Mouse (Mus musculus) heart, embryonic 13.5 days (tissue): Measurements from ENCODE around the gene Fhit. TPM values are rescaled to one million over a fixed set of nuclear protein-coding genes. Genes with fewer than 3 reads are reported as not detected.

Source experiments
- ATAC-seq: fragments of 200-750 bp; cut with Nextera tagmentation; 2 replicates; pipeline ENCODE4 v1.8.0; 2017; ENCODE audit warnings: moderate TSS enrichment; ENCODE audit not compliant: insufficient number of reproducible peaks, low FRiP score, low TSS enrichment; ENCODE audit errors: extremely low read depth
- H3K27ac ChIP-seq: fragments of 300-500 bp; sonication (generic); replicated peaks from 2 replicates; pipeline ENCODE4 v1.5.1; 2015; ENCODE audit warnings: moderate library complexity, mild to moderate bottlenecking, inconsistent platforms
- H3K27me3 ChIP-seq: fragments of 300-500 bp; sonication (generic); replicated peaks from 2 replicates; pipeline ENCODE4 v1.6.1; 2015; ENCODE audit warnings: mild to moderate bottlenecking, inconsistent platforms
- H3K36me3 ChIP-seq: fragments of 300-500 bp; sonication (generic); 2 replicates; pipeline ENCODE4 v1.6.1; 2015; ENCODE audit warnings: mild to moderate bottlenecking, inconsistent platforms
- H3K4me1 ChIP-seq: fragments of 300-500 bp; sonication (generic); 2 replicates; pipeline ENCODE4 v1.6.1; 2015; ENCODE audit warnings: inconsistent platforms
- H3K4me2 ChIP-seq: fragments of 300-500 bp; sonication (generic); 2 replicates; pipeline ENCODE4 v1.6.1; 2015; ENCODE audit warnings: inconsistent platforms, mild to moderate bottlenecking, moderate library complexity
- H3K4me3 ChIP-seq: fragments of 300-500 bp; sonication (generic); 2 replicates; pipeline ENCODE4 v1.5.1; 2015; ENCODE audit warnings: moderate library complexity, mild to moderate bottlenecking, inconsistent platforms
- H3K9ac ChIP-seq: fragments of 300-500 bp; sonication (generic); 2 replicates; pipeline ENCODE4 v1.6.1; 2015; ENCODE audit warnings: inconsistent platforms, mild to moderate bottlenecking, moderate library complexity
- H3K9me3 ChIP-seq: fragments of 300-500 bp; sonication (generic); 2 replicates; pipeline ENCODE4 v1.6.1; 2016; ENCODE audit warnings: inconsistent platforms
- WGBS: fragments of 180-500 bp; shearing (Covaris S2); methylation state at CpG from one replicate; pipeline ENCODE4 v1.1.7; 2015; ENCODE audit warnings: mixed read lengths; 5-methylcytosine and 5-hydroxymethylcytosine counted together
- polyA plus RNA-seq: library from polyadenylated mRNA; unstranded; fragments of >200 nt; fragmentation: Nextera tagmentation; extraction: Ambion mirVana; gene quantifications from 2 replicates; pipeline ENCODE4 v1.2.1, GENCODE M21; 2015

Fhit gene
- polyA plus RNA-seq, 1 experiment from 2014 or later = 4.4 TPM

DNA sequence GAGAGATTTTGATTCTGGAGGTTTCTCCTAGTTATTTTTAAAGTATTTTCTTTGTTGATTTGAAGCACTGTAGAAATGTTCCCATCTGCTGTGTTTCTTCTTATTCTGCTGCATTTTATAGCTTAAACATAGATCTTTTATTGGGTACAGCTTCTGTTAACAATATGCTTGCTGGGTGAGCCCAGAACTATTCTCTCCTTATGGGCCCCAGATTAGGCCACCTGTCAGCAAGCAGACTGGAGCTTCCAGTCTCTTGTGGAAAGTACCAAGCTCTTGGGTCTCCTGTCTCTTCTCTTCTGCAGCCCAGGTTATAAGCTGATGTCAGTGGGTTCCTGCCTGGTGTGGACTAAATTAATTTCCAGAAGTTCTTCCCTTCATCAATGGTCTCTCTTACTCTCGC, 1513.4 kb downstream of the Fhit start:
- no peak overlapping the region for H3K4me2 ChIP-seq
- H3K27me3 ChIP-seq = no peaks in the 10 kb centered on the region
- H3K9me3 ChIP-seq = no peaks in the 10 kb centered on the region
- WGBS = 85% methylated on average over 1 of the region's 1 CpGs
- no peak overlapping the region for H3K4me3 ChIP-seq
- H3K27ac ChIP-seq = no peak overlapping the region
- H3K4me1 ChIP-seq = no peaks in the 10 kb centered on the region
- ATAC-seq = no peak
- H3K36me3 ChIP-seq = no peaks in the 10 kb centered on the region
- no peak overlapping the region for H3K9ac ChIP-seq

DNA sequence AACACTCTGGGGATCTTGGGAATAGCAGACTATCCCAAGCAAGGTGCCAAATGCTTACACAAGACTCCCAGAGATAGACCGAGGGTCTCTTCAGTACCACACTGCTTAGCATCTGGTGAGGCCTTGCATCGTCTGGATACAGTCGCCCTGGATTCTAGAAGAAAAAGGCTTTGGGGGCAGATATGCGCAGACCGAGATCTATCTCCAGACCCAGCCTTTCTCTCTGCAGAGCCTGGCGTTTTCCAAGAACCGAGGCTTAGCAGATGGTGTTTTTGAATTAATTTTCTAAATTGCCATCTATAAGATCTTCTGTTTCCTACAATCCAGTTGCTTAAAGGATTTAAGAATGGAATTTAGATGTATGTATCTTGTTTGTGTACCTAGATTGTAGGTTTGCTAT, 1515.6 kb downstream of the Fhit start:
- Histone ChIP-seq H3K4me1 (peaks cover 9% of the 10 kb centered on the region), H3K27me3 (no peaks in the 10 kb centered on the region), H3K4me3 (no peak overlapping the region), H3K27ac (no peak overlapping the region), H3K9me3 (no peaks in the 10 kb centered on the region), H3K4me2 (no peak overlapping the region), H3K36me3 (no peaks in the 10 kb centered on the region), H3K9ac (no peak overlapping the region)
- ATAC-seq = no peak
- 83% methylated on average over 7 of the region's 7 CpGs for WGBS

DNA sequence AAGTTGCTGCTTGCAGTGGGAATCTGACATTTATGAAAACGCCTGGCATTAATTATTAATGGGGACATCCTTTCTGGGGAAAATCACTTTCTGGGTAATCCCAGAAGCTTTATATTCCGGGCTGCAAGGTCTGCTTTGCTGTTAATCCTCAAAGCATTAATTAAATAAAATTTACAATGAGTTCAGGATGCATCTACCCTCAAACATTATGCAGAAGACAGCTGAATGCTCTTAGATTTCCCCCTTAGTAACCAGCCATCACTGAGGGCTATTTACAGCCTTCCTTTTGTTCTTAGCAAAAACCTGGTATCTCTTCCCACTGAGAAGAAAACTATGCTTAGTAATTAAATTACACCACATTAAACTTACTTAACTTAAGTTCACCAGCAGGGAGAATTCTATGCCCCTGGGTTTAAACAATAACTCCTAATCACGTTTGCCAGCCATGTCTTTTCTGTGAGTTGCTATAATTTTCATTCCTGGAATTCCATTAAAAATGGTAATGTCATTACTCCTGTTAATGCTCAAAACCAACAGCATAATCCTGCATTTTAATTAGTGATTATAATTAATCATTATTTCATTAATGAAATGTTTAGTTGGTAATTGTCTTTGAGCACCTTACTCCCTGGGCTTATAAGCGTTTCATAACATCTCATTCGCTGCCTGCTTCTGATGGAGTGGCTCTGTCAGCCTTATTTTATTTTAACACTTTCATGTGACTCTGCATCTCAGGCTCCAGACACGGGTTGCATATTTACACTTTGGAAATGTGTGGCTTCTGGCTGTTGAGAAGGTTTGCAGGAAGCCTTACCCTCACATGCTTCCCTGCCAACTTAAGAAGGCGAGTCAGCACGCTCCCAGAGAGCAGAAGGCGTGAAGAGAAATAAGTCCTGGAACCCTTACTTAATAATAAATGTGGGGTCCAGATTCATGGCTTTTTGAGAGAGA, 1517.3 kb downstream of the Fhit start:
- H3K27ac ChIP-seq = no peak overlapping the region
- WGBS = 54% methylated on average over 9 of the region's 9 CpGs
- H3K4me3 ChIP-seq = no peak overlapping the region
- peaks cover 9% of the 10 kb centered on the region for H3K4me1 ChIP-seq
- no peak for ATAC-seq
- no peak overlapping the region for H3K9ac ChIP-seq
- no peaks in the 10 kb centered on the region for H3K36me3 ChIP-seq
- H3K9me3 ChIP-seq = no peaks in the 10 kb centered on the region
- H3K27me3 ChIP-seq = no peaks in the 10 kb centered on the region
- H3K4me2 ChIP-seq = no peak overlapping the region

DNA sequence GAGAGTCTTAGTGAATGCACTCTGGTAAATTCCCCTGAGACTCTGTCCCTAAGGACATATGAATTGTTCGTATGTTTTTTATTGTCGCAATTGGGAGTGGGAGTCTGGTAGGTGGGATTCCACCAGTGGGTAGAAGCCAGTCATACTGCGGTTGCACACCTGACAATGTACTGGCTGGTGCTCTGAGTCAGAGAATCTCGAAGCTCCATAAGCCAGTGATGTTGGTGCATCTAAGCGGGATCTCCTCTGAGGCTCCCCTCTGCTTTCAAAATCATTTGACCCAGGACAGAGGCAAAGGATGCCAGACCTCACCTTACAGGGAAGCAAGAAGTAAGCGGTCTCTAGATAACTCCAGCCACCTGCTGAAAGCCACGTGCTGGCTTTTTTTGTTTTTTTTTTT, 1518.1 kb downstream of the Fhit start:
- H3K27me3 ChIP-seq = no peaks in the 10 kb centered on the region
- peaks cover 9% of the 10 kb centered on the region for H3K4me1 ChIP-seq
- 80% methylated on average over 7 of the region's 7 CpGs for WGBS
- H3K4me2 ChIP-seq = no peak overlapping the region
- ATAC-seq = no peak
- no peak overlapping the region for H3K4me3 ChIP-seq
- H3K9me3 ChIP-seq = no peaks in the 10 kb centered on the region
- H3K36me3 ChIP-seq = no peaks in the 10 kb centered on the region
- no peak overlapping the region for H3K27ac ChIP-seq
- no peak overlapping the region for H3K9ac ChIP-seq

DNA sequence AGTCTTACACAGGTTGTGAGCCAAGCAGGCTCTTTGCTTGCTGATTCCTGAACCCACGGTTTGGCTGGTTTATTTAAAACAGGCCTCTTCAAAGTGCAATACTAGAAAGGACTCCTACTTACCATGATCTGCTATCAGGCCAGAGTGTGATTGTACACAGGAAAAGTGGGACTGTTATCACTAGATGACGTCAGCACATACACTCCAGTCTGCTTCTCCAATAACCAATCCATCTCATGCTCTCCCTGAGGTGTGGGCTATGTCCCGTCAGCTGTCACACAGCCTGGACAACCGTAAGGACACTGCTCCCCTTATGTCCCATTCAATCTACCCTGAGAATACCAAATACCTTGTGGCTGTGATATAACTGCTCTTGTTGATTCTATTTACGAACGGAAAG, 1519.2 kb downstream of the Fhit start:
- no peak for ATAC-seq

DNA sequence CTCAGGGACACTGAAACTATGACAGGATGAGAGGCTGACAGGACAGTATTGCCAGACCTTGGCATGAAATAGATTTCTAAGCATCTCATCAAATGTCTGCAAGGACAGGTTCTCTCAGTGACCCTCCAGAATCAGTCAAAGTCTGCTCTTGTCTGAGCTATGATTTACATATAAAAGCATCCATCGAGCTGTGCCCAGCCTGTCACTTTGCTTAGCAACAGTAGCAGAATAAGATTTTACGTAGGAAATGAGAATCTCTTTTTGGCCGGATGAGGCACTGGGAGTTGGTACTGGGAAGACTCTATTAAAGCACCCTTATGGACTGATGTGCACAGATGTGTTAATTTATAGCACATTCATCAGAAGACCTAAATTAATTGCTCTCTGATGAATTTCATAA, 1519.8 kb downstream of the Fhit start:
- 77% methylated on average over 3 of the region's 3 CpGs for WGBS
- no peaks in the 10 kb centered on the region for H3K27me3 ChIP-seq

More for the DNA sequence above, 1519.2 kb downstream of the Fhit start:
- H3K4me1 ChIP-seq = peaks cover 9% of the 10 kb centered on the region
- no peak overlapping the region for H3K4me2 ChIP-seq
- no peak overlapping the region for H3K27ac ChIP-seq
- H3K9ac ChIP-seq = no peak overlapping the region
- H3K4me3 ChIP-seq = no peak overlapping the region
- WGBS = 25% methylated on average over 6 of the region's 6 CpGs
- H3K36me3 ChIP-seq = no peaks in the 10 kb centered on the region
- H3K27me3 ChIP-seq = no peaks in the 10 kb centered on the region
- no peaks in the 10 kb centered on the region for H3K9me3 ChIP-seq

DNA sequence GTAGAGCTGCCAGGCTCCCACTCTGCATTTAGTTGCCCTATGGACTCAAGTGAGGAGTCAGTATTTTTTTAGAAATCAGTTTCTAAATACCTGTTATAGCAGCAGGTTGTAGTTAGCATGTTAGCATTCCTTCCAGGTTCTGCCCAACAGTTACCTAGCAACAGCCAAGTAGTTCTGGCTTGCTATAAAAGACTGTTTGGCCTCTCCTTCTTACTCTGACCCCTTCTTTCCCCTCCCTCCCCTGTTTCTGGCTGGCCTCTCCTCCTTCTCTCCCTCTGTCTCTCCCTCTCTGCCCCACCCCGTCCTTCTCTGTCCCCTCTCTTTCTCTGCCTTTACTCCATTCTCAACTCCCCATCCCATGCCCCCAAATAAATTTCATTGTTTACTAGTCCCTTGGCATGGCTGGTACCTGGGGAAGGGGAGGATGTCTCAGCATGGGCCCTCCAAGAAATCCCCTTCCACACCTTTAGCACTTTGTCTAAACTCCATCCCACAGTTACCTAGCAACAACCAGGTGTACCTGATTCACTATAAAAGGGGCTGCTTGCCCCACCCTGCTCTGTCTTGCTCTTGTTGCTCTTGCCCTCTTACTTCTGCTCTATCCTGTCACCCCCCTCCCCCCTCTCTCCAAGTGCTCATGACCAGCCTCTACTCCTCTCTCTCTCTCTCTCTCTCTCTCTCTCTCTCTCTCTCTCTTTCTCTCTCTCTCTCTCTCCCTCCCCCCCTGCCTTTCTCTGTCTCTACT, 1527.4 kb downstream of the Fhit start:
- Histone ChIP-seq H3K4me2 (no peak overlapping the region), H3K27me3 (no peaks in the 10 kb centered on the region), H3K9ac (no peak overlapping the region), H3K27ac (no peak overlapping the region), H3K4me1 (no peaks in the 10 kb centered on the region), H3K36me3 (no peaks in the 10 kb centered on the region), H3K9me3 (no peaks in the 10 kb centered on the region), H3K4me3 (no peak overlapping the region)
- WGBS = 48% methylated on average over 1 of the region's 1 CpGs
- no peak for ATAC-seq

More for the DNA sequence above, 1519.8 kb downstream of the Fhit start:
- H3K4me2 ChIP-seq = no peak overlapping the region
- H3K27ac ChIP-seq = no peak overlapping the region
- no peak overlapping the region for H3K4me3 ChIP-seq
- peaks cover 9% of the 10 kb centered on the region for H3K4me1 ChIP-seq
- no peak overlapping the region for H3K9ac ChIP-seq
- ATAC-seq = no peak
- H3K36me3 ChIP-seq = no peaks in the 10 kb centered on the region
- no peaks in the 10 kb centered on the region for H3K9me3 ChIP-seq

DNA sequence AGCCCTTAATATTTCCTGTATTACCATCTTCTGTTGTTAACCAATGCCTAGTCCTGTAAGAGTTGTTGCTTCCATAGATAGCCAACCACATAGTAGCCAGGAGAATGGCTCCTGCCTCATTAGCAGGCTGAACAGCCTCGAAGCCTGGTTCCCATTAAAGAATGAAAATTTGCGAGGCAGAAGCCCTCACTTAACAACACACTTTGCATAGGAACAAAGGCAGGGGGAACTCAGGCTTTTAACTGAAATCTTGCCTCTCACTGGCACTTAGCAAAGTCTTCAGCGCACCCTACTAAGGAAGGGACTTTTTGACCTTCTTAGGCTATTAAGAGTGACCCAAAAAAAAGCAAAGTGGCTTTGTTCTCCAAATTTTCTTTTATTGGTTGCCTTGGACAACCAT, 1529.3 kb downstream of the Fhit start:
- no peaks in the 10 kb centered on the region for H3K27me3 ChIP-seq

DNA sequence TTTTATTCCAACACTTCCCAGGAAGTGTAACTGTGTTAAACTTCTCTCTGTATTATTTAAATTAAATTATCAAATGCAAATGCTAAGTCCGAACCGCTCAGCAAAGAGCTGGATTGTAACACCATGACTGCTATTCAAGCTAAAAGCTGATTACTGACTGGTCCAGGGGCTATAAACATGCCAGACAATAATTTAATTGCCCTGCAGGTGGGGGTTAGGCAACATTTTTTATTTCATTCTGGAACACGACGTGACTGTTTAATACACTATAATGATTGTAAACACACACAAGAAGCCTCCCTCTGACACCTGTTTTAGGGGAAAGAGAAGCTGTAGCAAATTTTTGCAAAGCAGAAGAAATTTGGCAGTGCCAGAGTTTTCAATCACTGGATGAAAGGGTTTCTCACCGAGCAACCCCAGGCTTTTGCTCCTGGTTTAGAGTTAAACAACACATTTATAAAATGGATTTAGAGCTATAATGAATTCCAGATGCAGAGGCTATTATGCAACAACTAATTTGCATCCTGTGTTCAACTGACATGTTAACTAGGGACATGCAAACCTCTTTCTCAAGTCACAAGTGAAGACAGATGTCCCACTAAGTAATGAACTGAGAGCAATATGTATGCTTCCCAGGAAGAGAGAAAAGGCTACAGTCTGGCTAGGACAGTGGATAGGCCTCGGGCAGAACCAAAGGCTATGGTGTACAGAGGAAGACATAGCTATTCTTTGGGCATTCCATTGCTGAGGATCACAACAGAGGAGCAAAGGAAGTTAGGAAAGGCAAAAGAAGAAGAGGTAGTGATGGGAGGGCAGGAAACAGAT, 1538.4 kb downstream of the Fhit start:
- 0 out of 2 replicates have a peak, but pooled peaks cover 4% of the 10 kb centered on the region for H3K4me1 ChIP-seq
- no peak overlapping the region for H3K9ac ChIP-seq
- no peak overlapping the region for H3K4me3 ChIP-seq
- no peaks in the 10 kb centered on the region for H3K9me3 ChIP-seq
- H3K36me3 ChIP-seq = no peaks in the 10 kb centered on the region
- no peak overlapping the region for H3K27ac ChIP-seq
- no peak overlapping the region for H3K4me2 ChIP-seq
- WGBS = 71% methylated on average over 6 of the region's 6 CpGs
- no peak for ATAC-seq
- H3K27me3 ChIP-seq = no peaks in the 10 kb centered on the region

More for the DNA sequence above, 1529.3 kb downstream of the Fhit start:
- 57% methylated on average over 3 of the region's 3 CpGs for WGBS
- Histone ChIP-seq H3K27ac (no peak overlapping the region), H3K4me2 (no peak overlapping the region), H3K4me1 (no peaks in the 10 kb centered on the region), H3K9ac (no peak overlapping the region), H3K9me3 (no peaks in the 10 kb centered on the region), H3K36me3 (no peaks in the 10 kb centered on the region), H3K4me3 (no peak overlapping the region)
- ATAC-seq = no peak

DNA sequence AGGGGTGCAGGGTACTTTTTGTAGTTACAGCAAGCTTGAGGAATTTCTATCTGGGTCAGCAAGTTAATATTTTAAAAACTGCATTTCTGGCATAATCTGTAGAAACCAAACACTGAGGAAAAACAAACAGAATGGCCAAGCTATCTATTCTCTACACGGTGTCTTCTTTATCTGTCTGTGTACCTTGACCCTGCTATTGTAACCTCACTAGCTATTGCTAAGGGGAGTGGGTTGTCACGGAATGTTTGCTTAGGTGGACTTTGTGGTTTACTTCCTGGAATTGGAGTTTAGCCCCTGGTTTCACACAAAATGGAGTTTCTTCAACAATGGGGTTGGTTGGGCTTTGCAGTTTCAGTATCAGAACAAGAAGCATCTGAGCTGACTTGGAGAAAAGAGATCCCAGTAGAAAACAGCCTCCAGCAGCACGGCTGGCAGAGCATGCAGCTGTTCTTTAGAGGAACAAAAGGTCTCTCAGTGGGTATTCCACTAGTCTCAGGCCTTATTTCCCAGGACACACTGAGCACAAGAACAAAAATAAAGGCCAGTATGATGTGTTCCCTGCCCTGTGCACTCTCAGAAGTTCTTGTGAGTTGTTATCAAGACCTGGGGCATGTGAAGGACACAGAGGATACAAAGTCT, 1540.8 kb downstream of the Fhit start:
- Histone ChIP-seq H3K27me3 (no peaks in the 10 kb centered on the region), H3K27ac (no peak overlapping the region), H3K4me2 (no peak overlapping the region), H3K4me3 (no peak overlapping the region), H3K36me3 (no peaks in the 10 kb centered on the region), H3K4me1 (0 out of 2 replicates have a peak, but pooled peaks cover 4% of the 10 kb centered on the region), H3K9ac (no peak overlapping the region), H3K9me3 (no peaks in the 10 kb centered on the region)
- no peak for ATAC-seq
- WGBS = 37% methylated on average over 3 of the region's 3 CpGs
